Mouse (Mus musculus) testis, adult 2 months (tissue): ENCODE measurements around the gene Nfic.

Source experiments
- CTCF ChIP-seq: fragments of 200-500 bp; IDR thresholded peaks from 2 replicates; pipeline ENCODE4 v1.5.1; 2012; ENCODE audit warnings: low read depth, mild to moderate bottlenecking, inconsistent platforms, low read length, moderate library complexity; ENCODE audit not compliant: control insufficient read depth, insufficient read depth, insufficient replicate concordance
- POLR2A ChIP-seq: fragments of 200-500 bp; IDR thresholded peaks from 2 replicates; pipeline ENCODE4 v1.6.1; 2012; ENCODE audit warnings: low read depth, mild to moderate bottlenecking, inconsistent platforms, low read length, moderate library complexity; ENCODE audit not compliant: control insufficient read depth

DNA sequence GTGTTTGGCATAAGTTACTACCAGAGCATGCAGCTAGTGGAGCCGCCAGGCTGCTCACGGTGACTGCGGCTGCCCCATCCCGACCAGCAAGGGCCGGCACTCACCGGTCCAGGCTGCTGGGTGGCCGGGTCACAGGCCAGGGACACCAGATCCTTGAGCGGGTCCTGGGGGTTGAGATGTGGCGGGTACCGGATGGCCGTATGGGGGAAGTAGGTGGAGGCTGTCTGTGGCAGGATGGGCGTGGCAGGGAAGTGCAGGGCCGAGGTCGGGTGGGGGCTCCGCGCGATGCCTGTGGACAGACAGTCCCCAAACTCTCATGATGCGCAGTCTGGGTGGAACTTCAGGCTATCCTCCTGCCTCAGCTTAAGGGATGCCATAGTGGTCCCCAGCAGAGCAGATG is 50.7 kb downstream of the Nfic start:
- TF ChIP-seq CTCF (no peak), POLR2A (no peak)
